Mouse (Mus musculus): ENCODE measurements around the gene Shkbp1. TPM values are rescaled to one million over a fixed set of nuclear protein-coding genes. Genes with fewer than 3 reads are reported as not detected.

Shkbp1 gene
- polyA plus RNA-seq, 1 experiment from 2014 or later, result 35.4 TPM

GRCm38 (mm10) chr7:27364379-27364778 lies 8.6 kb upstream of the Shkbp1 start:
- peak overlapping the region; percentile 24 for H3K4me3 ChIP-seq
- H3K9me3 ChIP-seq (replicated peaks), result no peaks in the 10 kb centered on the region
- H3K36me3 ChIP-seq, result no peaks in the 10 kb centered on the region
- peaks cover 72% of the 10 kb centered on the region for H3K27me3 ChIP-seq (replicated peaks)
- peak overlapping the region; percentile 34 for H3K4me2 ChIP-seq
- ATAC-seq (ENCODE audit: insufficient number of reproducible peaks, low FRiP score), result no peak
- WGBS, result 6% methylated on average over 29 of the region's 29 CpGs
- H3K9ac ChIP-seq, result no peak overlapping the region
- peaks cover 31% of the 10 kb centered on the region for H3K4me1 ChIP-seq (replicated peaks)
- no peak overlapping the region for H3K27ac ChIP-seq (ENCODE audit: poor library complexity, severe bottlenecking)

- Histone ChIP-seq H3K4me3 (peak overlapping the region; percentile 46), H3K4me2 (peak overlapping the region; percentile 72), H3K36me3 (no peaks in the 10 kb centered on the region), H3K27me3 (replicated peaks) (peaks cover 43% of the 10 kb centered on the region), H3K9me3 (replicated peaks) (no peaks in the 10 kb centered on the region), H3K27ac (ENCODE audit: poor library complexity, severe bottlenecking) (no peak overlapping the region), H3K9ac (peak overlapping the region; percentile 53), H3K4me1 (replicated peaks) (peaks cover 31% of the 10 kb centered on the region)
- WGBS, result under 1% methylated on average over 51 of the region's 52 CpGs
- ATAC-seq (ENCODE audit: insufficient number of reproducible peaks, low FRiP score), result peak; percentile 94
These were observed 5.6 kb upstream of the Shkbp1 start for GRCm38 (mm10) chr7:27361283-27361946.

- Histone ChIP-seq H3K4me2 (peak overlapping the region; percentile 72), H3K4me3 (peak overlapping the region; percentile 46; the same call in 1 of the 2 replicates), H3K4me1 (replicated peaks) (peaks cover 30% of the 10 kb centered on the region), H3K36me3 (no peaks in the 10 kb centered on the region), H3K27me3 (replicated peaks) (peaks cover 36% of the 10 kb centered on the region), H3K27ac (ENCODE audit: poor library complexity, severe bottlenecking) (no peak overlapping the region), H3K9ac (no peak overlapping the region), H3K9me3 (replicated peaks) (no peaks in the 10 kb centered on the region)
- no peak for ATAC-seq (ENCODE audit: insufficient number of reproducible peaks, low FRiP score)
- 54% methylated on average over 6 of the region's 6 CpGs for WGBS
These were observed 4.9 kb upstream of the Shkbp1 start for GRCm38 (mm10) chr7:27360749-27361148.

- Histone ChIP-seq H3K4me2 (no peak overlapping the region), H3K9me3 (replicated peaks) (no peaks in the 10 kb centered on the region), H3K4me3 (no peak overlapping the region), H3K27ac (ENCODE audit: poor library complexity, severe bottlenecking) (no peak overlapping the region), H3K4me1 (replicated peaks) (peaks cover 26% of the 10 kb centered on the region), H3K36me3 (no peaks in the 10 kb centered on the region), H3K9ac (no peak overlapping the region), H3K27me3 (replicated peaks) (peaks cover 27% of the 10 kb centered on the region)
- ATAC-seq (ENCODE audit: insufficient number of reproducible peaks, low FRiP score), result no peak
- WGBS, result 82% methylated on average over 9 of the region's 9 CpGs
These were observed 4.0 kb upstream of the Shkbp1 start for GRCm38 (mm10) chr7:27359706-27360358.

- Histone ChIP-seq H3K4me3 (no peak overlapping the region), H3K27me3 (replicated peaks) (peaks cover 20% of the 10 kb centered on the region), H3K9me3 (replicated peaks) (no peaks in the 10 kb centered on the region), H3K9ac (no peak overlapping the region), H3K27ac (ENCODE audit: poor library complexity, severe bottlenecking) (no peak overlapping the region), H3K4me2 (no peak overlapping the region), H3K4me1 (replicated peaks) (peaks cover 29% of the 10 kb centered on the region), H3K36me3 (no peaks in the 10 kb centered on the region)
- ATAC-seq (ENCODE audit: insufficient number of reproducible peaks, low FRiP score), result no peak
- WGBS, result 65% methylated on average over 2 of the region's 2 CpGs
These were observed 3.3 kb upstream of the Shkbp1 start for GRCm38 (mm10) chr7:27359162-27359561.

- H3K36me3 ChIP-seq, result peaks cover 7% of the 10 kb centered on the region
- H3K4me1 ChIP-seq (replicated peaks), result peaks cover 24% of the 10 kb centered on the region
- peak overlapping the region; percentile 64 for H3K9ac ChIP-seq
- H3K9me3 ChIP-seq (replicated peaks), result no peaks in the 10 kb centered on the region
- ATAC-seq (ENCODE audit: insufficient number of reproducible peaks, low FRiP score), result no peak
- H3K27me3 ChIP-seq (replicated peaks), result peaks cover 6% of the 10 kb centered on the region
- peak overlapping the region; percentile 90 for H3K4me2 ChIP-seq
- WGBS, result 19% methylated on average over 3 of the region's 3 CpGs
- peak overlapping the region; percentile 79 for H3K27ac ChIP-seq (ENCODE audit: poor library complexity, severe bottlenecking)
- H3K4me3 ChIP-seq, result peak overlapping the region; percentile 80
These were observed 1.8 kb upstream of the Shkbp1 start for GRCm38 (mm10) chr7:27357595-27357978.

GRCm38 (mm10) chr7:27356861-27357594 lies 1.2 kb upstream of the Shkbp1 start, which contains the start of gene Gm20479:
Gene Gm20479, minus strand, starts transcription at chr7:27357419.
- peak within 1 kb of the TSS; percentile 79 for H3K27ac ChIP-seq (ENCODE audit: poor library complexity, severe bottlenecking)
- H3K27me3 ChIP-seq (replicated peaks), result peaks cover 2% of the 10 kb centered on the region; the same call in 1 of the 2 replicates
- H3K36me3 ChIP-seq, result peaks cover 11% of the 10 kb centered on the region
- H3K4me2 ChIP-seq, result peak within 1 kb of the TSS; percentile 90
- ATAC-seq (ENCODE audit: insufficient number of reproducible peaks, low FRiP score), result no peak
- H3K9me3 ChIP-seq (replicated peaks), result no peaks in the 10 kb centered on the region
- 1% methylated on average over 27 of the region's 27 CpGs for whole genome bisulfite sequencing
- peak within 1 kb of the TSS; percentile 80 for H3K4me3 ChIP-seq
- H3K4me1 ChIP-seq (replicated peaks), result peaks cover 24% of the 10 kb centered on the region
- H3K9ac ChIP-seq, result peak within 1 kb of the TSS; percentile 64

GRCm38 (mm10) chr7:27356248-27356647 lies 429 bp upstream of the Shkbp1 start:
- H3K4me2 ChIP-seq, result peak overlapping the region; percentile 90
- peaks cover 18% of the 10 kb centered on the region for H3K36me3 ChIP-seq
- H3K9me3 ChIP-seq (replicated peaks), result no peaks in the 10 kb centered on the region
- peaks cover 24% of the 10 kb centered on the region for H3K4me1 ChIP-seq (replicated peaks)
- ATAC-seq (ENCODE audit: insufficient number of reproducible peaks, low FRiP score), result peak; percentile 33
- H3K27me3 ChIP-seq (replicated peaks), result no peaks in the 10 kb centered on the region
- H3K4me3 ChIP-seq, result peak overlapping the region; percentile 80
- H3K9ac ChIP-seq, result peak overlapping the region; percentile 64
- peak overlapping the region; percentile 79 for H3K27ac ChIP-seq (ENCODE audit: poor library complexity, severe bottlenecking)
- 1% methylated on average over 16 of the region's 16 CpGs for WGBS

GRCm38 (mm10) chr7:27355261-27355660 lies 558 bp downstream of the Shkbp1 start:
- H3K4me3 ChIP-seq, result peak overlapping the region; percentile 80
- peak overlapping the region; percentile 71 for H3K9ac ChIP-seq
- H3K4me2 ChIP-seq, result peak overlapping the region; percentile 90
- H3K36me3 ChIP-seq, result peaks cover 26% of the 10 kb centered on the region
- H3K4me1 ChIP-seq (replicated peaks), result peaks cover 24% of the 10 kb centered on the region
- no peaks in the 10 kb centered on the region for H3K27me3 ChIP-seq (replicated peaks)
- H3K27ac ChIP-seq (ENCODE audit: poor library complexity, severe bottlenecking), result no peak overlapping the region; the same call in 1 of the 2 replicates
- 7% methylated on average over 14 of the region's 14 CpGs for WGBS
- ATAC-seq (ENCODE audit: insufficient number of reproducible peaks, low FRiP score), result no peak
- H3K9me3 ChIP-seq (replicated peaks), result no peaks in the 10 kb centered on the region

- Histone ChIP-seq H3K27ac (ENCODE audit: poor library complexity, severe bottlenecking) (no peak overlapping the region), H3K9me3 (replicated peaks) (no peaks in the 10 kb centered on the region), H3K4me3 (peak overlapping the region; percentile 80), H3K27me3 (replicated peaks) (no peaks in the 10 kb centered on the region), H3K4me1 (replicated peaks) (peaks cover 24% of the 10 kb centered on the region), H3K9ac (no peak overlapping the region), H3K4me2 (peak overlapping the region; percentile 90), H3K36me3 (peaks cover 30% of the 10 kb centered on the region)
- ATAC-seq (ENCODE audit: insufficient number of reproducible peaks, low FRiP score), result no peak
- 33% methylated on average over 4 of the region's 4 CpGs for WGBS
These were observed 1.0 kb downstream of the Shkbp1 start for GRCm38 (mm10) chr7:27354783-27355182.

- peak overlapping the region; percentile 90 for H3K4me2 ChIP-seq
- H3K27me3 ChIP-seq (replicated peaks), result no peaks in the 10 kb centered on the region
- H3K4me3 ChIP-seq, result peak overlapping the region; percentile 27
- H3K36me3 ChIP-seq, result peaks cover 36% of the 10 kb centered on the region
- 24% methylated on average over 6 of the region's 6 CpGs for WGBS
- no peak overlapping the region for H3K27ac ChIP-seq (ENCODE audit: poor library complexity, severe bottlenecking)
- peaks cover 24% of the 10 kb centered on the region for H3K4me1 ChIP-seq (replicated peaks)
- no peak overlapping the region for H3K9ac ChIP-seq
- ATAC-seq (ENCODE audit: insufficient number of reproducible peaks, low FRiP score), result no peak
- no peaks in the 10 kb centered on the region for H3K9me3 ChIP-seq (replicated peaks)
These were observed 1.7 kb downstream of the Shkbp1 start for GRCm38 (mm10) chr7:27354144-27354543.

Data from heart, embryonic 12.5 days (tissue).